Mouse (Mus musculus) heart, postnatal 0 days (tissue): ENCODE measurements around the gene Cdc14a.

Source experiments
- CTCF ChIP-seq: IDR thresholded peaks from 2 replicates; pipeline ENCODE4 v1.5.1; 2016; ENCODE audit warnings: antibody characterized with exemption, control low read depth, low read depth
- EP300 ChIP-seq: IDR thresholded peaks from 2 replicates; pipeline ENCODE4 v1.6.1; 2016; ENCODE audit warnings: antibody characterized with exemption, low read depth

DNA sequence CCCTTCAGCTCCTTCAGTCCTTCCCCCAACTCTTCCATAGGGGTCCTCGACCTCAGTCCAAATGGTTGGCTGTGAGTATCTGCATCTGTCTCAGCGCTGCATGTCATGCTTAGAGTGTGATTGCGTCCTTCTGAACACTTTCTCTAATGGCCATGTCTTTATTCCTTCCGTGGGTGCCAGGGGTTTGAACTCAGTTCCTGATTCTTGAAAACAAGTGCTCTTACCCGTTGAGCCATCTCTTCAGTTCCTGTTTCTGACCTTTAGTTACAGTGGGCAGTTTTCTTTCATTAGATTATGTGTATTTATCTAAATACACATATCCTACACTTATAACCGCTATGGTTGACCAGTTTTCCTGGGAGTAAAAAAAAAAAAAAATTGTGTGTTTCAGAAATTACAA, 196.9 kb downstream of the Cdc14a start:
- TF ChIP-seq CTCF (no peak), EP300 (no peak)
